Mouse (Mus musculus): ENCODE measurements around the gene Timm8b. TPM values are rescaled to one million over a fixed set of nuclear protein-coding genes. Genes with fewer than 3 reads are reported as not detected.

The Timm8b gene
- polyA plus RNA-seq (2015; fragmentation: Nextera tagmentation; extraction: Ambion mirVana), result 492 and 511 TPM in 2 replicates

DNA sequence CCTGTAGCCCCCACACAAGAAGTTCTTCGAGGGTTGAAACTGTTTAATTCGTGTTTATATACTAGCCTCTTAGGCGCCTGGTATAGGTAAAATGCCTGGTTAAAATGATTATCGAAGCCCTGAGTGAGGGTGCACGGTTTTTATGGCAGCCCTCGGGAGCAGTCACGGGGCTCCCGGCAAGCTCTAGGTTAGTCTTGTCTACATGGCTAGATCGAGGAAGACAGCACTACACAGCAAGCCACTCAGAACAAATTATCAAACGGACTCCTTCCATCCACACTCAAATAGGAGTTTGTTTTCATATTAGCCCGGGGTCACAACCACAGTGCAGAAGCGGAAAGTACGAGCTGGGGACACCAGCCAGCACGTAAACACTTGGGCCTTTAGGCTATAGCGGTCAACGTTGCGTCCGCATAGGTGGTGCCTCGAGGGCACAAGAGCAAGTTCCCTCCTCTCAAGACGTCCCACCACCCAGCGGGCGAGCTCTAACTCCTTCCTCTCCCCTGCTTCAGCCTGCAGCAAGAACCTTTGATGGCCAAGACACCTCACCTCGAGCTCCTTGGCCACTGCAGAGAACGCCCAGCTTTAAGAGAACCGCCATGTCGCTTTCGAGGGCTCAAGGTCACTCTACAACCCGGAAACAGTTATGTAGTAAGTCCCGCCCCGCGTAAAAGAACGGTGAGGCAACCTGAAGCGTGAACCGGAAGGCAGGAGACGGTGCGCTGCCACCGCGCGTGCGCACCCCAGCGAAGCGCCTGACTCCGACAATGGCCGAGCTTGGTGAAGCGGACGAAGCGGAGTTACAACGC is at the start of gene Timm8b, which contains the start of gene Sdhd:
Gene Timm8b (plus strand): TSS at position 722 of the 809 bp plus-strand sequence.
Gene Sdhd (minus strand): TSS at position 624 of the 809 bp plus-strand sequence.

GRCm38 (mm10) chr9:50554241-50555093 is 49.2 kb upstream of the Timm8b start, which contains the start of gene Il18:
Il18 (plus strand) TSS chr9:50554827.

DNA sequence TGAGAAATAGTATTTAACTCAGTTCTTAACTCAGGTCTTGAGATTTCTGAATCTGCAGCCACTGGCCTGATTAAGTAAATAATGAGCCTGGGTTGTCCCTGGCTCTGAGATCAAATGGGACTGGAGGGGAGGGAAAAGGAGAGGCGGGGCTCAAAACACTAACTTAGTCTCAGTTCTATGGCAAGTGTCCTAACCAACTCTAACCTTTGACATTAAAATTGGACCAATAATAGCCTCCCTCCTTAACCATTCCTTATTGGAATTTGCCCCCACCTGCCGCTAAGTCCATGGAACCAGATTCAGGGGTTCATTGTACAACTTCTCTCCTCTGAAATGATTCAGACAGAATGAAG is 48.6 kb upstream of the Timm8b start, which contains the start of gene Bco2:
Gene Bco2 (minus strand): TSS at position 88 of the 353 bp plus-strand sequence.

DNA sequence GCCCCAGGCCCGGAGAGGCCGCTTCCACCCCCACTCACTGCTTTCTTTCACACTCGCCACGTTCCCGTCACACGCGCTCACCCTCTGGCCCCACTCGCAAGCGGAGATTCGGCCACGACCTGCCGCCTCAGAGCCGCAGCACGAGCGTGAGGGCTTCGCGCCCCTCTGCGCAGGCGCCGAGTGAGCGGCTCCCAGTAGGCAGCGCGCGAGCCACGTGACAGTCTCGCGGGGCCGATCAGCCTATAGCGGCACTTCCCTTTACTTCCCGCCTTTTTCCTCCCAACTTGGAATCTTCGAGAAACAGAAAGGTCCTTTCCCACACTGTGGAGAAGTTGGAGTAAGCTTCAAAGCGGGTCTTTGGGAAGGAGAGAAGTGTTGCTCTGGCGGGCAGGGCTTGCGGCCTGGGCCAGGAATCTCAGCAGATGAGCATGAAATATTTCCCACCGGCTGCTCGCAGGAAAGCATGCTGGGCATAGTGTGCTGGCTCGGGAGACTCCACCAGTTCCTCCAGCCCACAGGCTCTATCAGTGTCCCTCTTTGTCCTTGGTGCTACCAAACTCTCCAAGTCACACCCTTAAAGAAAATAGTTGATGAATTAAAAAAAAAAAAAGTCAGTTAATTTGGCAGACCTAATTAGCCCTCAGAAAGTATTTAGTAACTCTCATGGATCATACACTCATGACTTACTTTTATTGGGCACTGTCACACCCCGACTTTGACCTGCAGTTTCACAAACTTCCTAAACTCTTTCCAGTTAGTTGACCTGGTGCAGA is 42.4 kb upstream of the Timm8b start, which contains the start of gene Tex12:
Gene Tex12 (minus strand): TSS at position 181 of the 773 bp plus-strand sequence.

GRCm38 (mm10) chr9:50616766-50617603 is 13.3 kb downstream of the Timm8b start, which contains the start of the genes Pih1d2 and Nkapd1:
Pih1d2 (plus strand) TSS chr9:50617321.
Nkapd1 (minus strand) TSS chr9:50617464.

Other genes starting within 250 kb of the Timm8b start
- 0.56 and 0.90 TPM in 2 replicates for gene Plet1, start 109.4 kb upstream of the Timm8b start, polyA plus RNA-seq (2015; fragmentation: Nextera tagmentation; extraction: Ambion mirVana)
- gene Pts, start 75.2 kb upstream of the Timm8b start, polyA plus RNA-seq (2015; fragmentation: Nextera tagmentation; extraction: Ambion mirVana), result 97.8 and 101 TPM in 2 replicates
- 37.1 and 50.8 TPM in 2 replicates for gene Il18, start 49.1 kb upstream of the Timm8b start, polyA plus RNA-seq (2015; fragmentation: Nextera tagmentation; extraction: Ambion mirVana)
- 0.42 and 0.55 TPM in 2 replicates for gene Bco2, start 48.7 kb upstream of the Timm8b start, polyA plus RNA-seq (2015; fragmentation: Nextera tagmentation; extraction: Ambion mirVana)
- gene Tex12, start 42.6 kb upstream of the Timm8b start, polyA plus RNA-seq (2015; fragmentation: Nextera tagmentation; extraction: Ambion mirVana), result 0.46 TPM in 1 of 2 replicates, not detected in the other
- 353 and 365 TPM in 2 replicates for gene Sdhd, start 98 bp upstream of the Timm8b start, polyA plus RNA-seq (2015; fragmentation: Nextera tagmentation; extraction: Ambion mirVana)
- 4.5 and 6.8 TPM in 2 replicates for gene Pih1d2, start 13.4 kb downstream of the Timm8b start, polyA plus RNA-seq (2015; fragmentation: Nextera tagmentation; extraction: Ambion mirVana)
- gene Nkapd1, start 13.6 kb downstream of the Timm8b start, polyA plus RNA-seq (2015; fragmentation: Nextera tagmentation; extraction: Ambion mirVana), result 22.0 and 22.5 TPM in 2 replicates
- 73.7 and 79.1 TPM in 2 replicates for gene Dlat, start 55.9 kb downstream of the Timm8b start, polyA plus RNA-seq (2015; fragmentation: Nextera tagmentation; extraction: Ambion mirVana)
- 25.4 and 27.9 TPM in 2 replicates for gene Dixdc1, start 135.6 kb downstream of the Timm8b start, polyA plus RNA-seq (2015; fragmentation: Nextera tagmentation; extraction: Ambion mirVana)
- 2.3 and 3.6 TPM in 2 replicates for gene 2310030G06Rik, start 142.6 kb downstream of the Timm8b start, polyA plus RNA-seq (2015; fragmentation: Nextera tagmentation; extraction: Ambion mirVana)
- gene Cryab, start 147.4 kb downstream of the Timm8b start, polyA plus RNA-seq (2015; fragmentation: Nextera tagmentation; extraction: Ambion mirVana), result 64.2 and 69.0 TPM in 2 replicates
- gene Hspb2, start 148.4 kb downstream of the Timm8b start, polyA plus RNA-seq (2015; fragmentation: Nextera tagmentation; extraction: Ambion mirVana), result 3.3 and 4.1 TPM in 2 replicates
- 7.9 and 8.8 TPM in 2 replicates for gene Fdxacb1, start 164.3 kb downstream of the Timm8b start, polyA plus RNA-seq (2015; fragmentation: Nextera tagmentation; extraction: Ambion mirVana)
- 47.7 and 52.7 TPM in 2 replicates for gene Alg9, start 171.1 kb downstream of the Timm8b start, polyA plus RNA-seq (2015; fragmentation: Nextera tagmentation; extraction: Ambion mirVana)
- gene 1110032A03Rik, start 171.6 kb downstream of the Timm8b start, polyA plus RNA-seq (2015; fragmentation: Nextera tagmentation; extraction: Ambion mirVana), result 64.4 and 69.0 TPM in 2 replicates
- 28.7 and 29.8 TPM in 2 replicates for gene Ppp2r1b, start 241.4 kb downstream of the Timm8b start, polyA plus RNA-seq (2015; fragmentation: Nextera tagmentation; extraction: Ambion mirVana)

Data from neural tube, postnatal 0 days (tissue).